Comparison of ENCODE assay signal across 24 mouse cellular contexts in the genomic region with DNA sequence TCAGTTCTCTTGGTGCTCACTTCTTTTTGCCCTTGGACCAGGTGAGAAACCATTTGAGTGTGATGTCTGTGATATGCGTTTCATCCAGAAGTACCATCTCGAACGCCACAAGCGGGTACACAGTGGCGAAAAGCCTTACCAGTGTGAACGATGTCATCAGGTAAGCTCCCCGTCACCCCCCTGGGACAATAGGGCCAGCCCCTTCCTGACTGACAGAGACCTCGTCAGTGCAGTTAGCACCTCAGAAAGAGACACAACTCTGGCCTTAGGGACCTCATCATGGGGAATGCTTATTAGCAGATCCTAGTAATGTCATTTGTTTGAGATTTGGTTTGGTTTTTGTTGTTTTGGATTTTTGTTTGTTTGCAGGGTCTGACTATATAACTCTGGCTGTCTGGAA. TPM values are rescaled to one million over a fixed set of nuclear protein-coding genes. Genes with fewer than 3 reads are reported as not detected.
"Had no signal": no experiment of that assay in that cellular context is flagged by ENCODE, and none has a peak within 500 bp of the region (broad histone marks: within the 10 kb centered on the region; RNA-seq: fewer than 3 reads in every experiment).

No protein-coding gene starts in this region.

- H3K27ac ChIP-seq: kidney, postnatal 0 days; layer of hippocampus, adult 2 months; limb, embryonic 10.5 days; limb, embryonic 13.5 days; liver, embryonic 12.5 days; liver, embryonic 15.5 days; lung, embryonic 15.5 days; midbrain, embryonic 10.5 days; midbrain, embryonic 15.5 days; neural tube, embryonic 12.5 days; neural tube, embryonic 15.5 days; stomach, postnatal 0 days had no signal

- DNase-seq: kidney, adult 2 months; kidney, postnatal 25 days; layer of hippocampus, adult 9-11 months; liver; lung, adult 18-20 months; lung, postnatal 10 days; lung, postnatal 36 days; right cerebral cortex, postnatal 25 days; thymus, postnatal 25 days had no signal

- ATAC-seq: intestine, postnatal 0 days; liver, embryonic 12.5 days; midbrain, embryonic 15.5 days had no signal

- H3K27me3 ChIP-seq: limb, embryonic 13.5 days; liver, embryonic 12.5 days; liver, embryonic 15.5 days; lung, embryonic 15.5 days; megakaryocyte, embryonic 14.5 days; midbrain, embryonic 15.5 days; neural tube, embryonic 12.5 days; neural tube, embryonic 15.5 days had no signal

- H3K4me3 ChIP-seq: layer of hippocampus, adult 2 months; limb, embryonic 10.5 days; limb, embryonic 13.5 days; liver, embryonic 12.5 days; liver, embryonic 15.5 days; lung, embryonic 15.5 days; megakaryocyte, embryonic 14.5 days; midbrain, embryonic 10.5 days; midbrain, embryonic 15.5 days; neural tube, embryonic 12.5 days; neural tube, embryonic 15.5 days had no signal

- H3K4me2 ChIP-seq: limb, embryonic 13.5 days; liver, embryonic 12.5 days; liver, embryonic 15.5 days; lung, embryonic 15.5 days; midbrain, embryonic 15.5 days; neural tube, embryonic 12.5 days; neural tube, embryonic 15.5 days had no signal

- H3K9ac ChIP-seq: limb, embryonic 13.5 days; liver, embryonic 12.5 days; liver, embryonic 15.5 days; lung, embryonic 15.5 days; midbrain, embryonic 15.5 days; neural tube, embryonic 12.5 days; neural tube, embryonic 15.5 days had no signal

- H3K9me3 ChIP-seq: limb, embryonic 10.5 days; limb, embryonic 13.5 days; liver, embryonic 12.5 days; liver, embryonic 15.5 days; lung, embryonic 15.5 days; megakaryocyte, embryonic 14.5 days; midbrain, embryonic 10.5 days; midbrain, embryonic 15.5 days; neural tube, embryonic 12.5 days; neural tube, embryonic 15.5 days had no signal

RNA-seq across cellular contexts. Expression of gene Soat2, which starts 58.8 kb away (rescaled TPM):
- total RNA-seq: layer of hippocampus, adult 2 months; layer of hippocampus, postnatal 25 days had no signal
- polyA plus RNA-seq: midbrain, embryonic 15.5 days had no signal
